Mouse (Mus musculus) right cerebral cortex, postnatal 25 days (tissue): ENCODE data around the gene Nxt1.

ENCODE experiments used
- DNase-seq: peaks from one replicate; pipeline ENCODE4 v3.0.0; 2022

Nxt1 gene

GRCm38 (mm10) chr2:148689444-148690140 lies 17.2 kb downstream of the Nxt1 start:
- no peak for DNase-seq

DNA sequence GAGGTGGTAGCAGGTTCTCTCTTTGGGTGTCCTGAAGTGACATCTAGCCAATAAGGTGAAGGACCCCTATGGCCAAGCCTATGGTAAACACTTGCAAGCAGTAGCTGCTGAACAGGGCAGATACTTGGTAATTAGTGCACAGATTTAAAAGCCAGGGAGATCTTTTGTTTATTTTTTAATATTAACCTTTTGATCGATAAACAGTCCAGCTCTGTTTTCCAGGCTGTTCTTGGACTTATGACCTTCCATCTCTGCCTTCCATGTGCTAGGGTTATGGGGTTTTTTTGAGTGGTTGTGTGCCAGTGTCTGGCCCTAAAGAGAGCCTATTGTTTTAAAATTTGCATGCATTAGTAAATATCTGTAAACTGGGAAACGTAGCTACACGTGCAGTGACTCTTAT lies 17.9 kb downstream of the Nxt1 start:
- DNase-seq = no peak

DNA sequence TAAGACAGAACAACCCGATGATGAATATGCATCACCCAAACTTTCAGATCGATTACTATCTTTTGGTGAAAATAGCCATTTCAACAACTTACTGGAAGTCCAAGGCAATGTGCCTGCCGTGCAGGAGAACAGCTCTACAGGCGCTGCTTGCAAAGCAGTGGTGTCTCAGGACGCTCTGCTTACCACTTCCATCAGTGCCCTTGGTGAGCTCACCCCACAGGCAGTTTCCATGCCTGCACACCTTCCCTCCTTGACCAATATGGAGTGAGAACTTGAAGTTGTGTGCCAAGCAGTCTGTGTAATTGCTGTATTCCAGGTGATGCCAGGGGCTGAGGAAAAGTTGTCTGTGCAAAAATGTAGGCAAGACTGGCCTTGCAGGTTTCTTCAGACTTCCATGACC lies 18.4 kb downstream of the Nxt1 start:
- no peak for DNase-seq

- no peak for DNase-seq
Observed at GRCm38 (mm10) chr2:148698571-148698970, 26.2 kb downstream of the Nxt1 start.

DNA sequence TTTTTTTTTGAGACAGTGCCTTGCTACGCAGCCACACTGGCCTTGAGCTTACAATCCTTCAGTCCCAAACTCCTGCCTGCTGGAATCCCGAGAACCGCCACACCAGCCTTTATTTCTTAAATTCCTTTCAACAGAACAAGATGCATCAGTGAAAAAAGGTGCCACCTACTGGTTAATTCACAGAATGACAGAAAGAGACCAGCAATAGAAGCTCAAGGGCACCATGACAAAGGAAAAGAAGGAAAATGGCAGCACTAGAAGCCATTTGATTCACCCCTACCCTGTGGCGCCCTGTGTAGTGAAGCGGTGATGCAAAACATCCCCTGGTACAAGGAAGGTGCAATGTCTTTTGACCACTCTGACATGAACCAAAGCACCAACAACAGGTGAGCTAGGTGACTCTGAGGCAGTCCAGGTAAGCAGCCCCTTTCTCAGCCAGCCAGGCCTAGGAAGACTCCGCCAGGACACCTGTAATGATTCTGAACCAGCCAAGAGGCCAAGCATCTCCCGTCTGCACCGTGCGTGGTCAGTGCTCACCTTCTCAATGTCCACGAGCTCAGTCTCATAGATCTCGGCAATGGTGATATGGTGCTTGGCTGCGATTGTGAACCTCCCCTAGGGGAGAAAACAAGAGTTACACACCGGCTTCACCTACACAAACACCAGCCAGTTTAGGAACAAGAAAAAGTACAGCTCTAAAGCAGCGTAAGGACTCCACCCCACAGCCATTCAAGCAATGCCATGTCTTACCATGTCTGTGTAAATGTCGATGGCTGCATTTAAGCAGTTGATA lies 34.2 kb downstream of the Nxt1 start:
- DNase-seq = no peak

GRCm38 (mm10) chr2:148707202-148707530 lies 34.8 kb downstream of the Nxt1 start:
- DNase-seq = no peak

DNA sequence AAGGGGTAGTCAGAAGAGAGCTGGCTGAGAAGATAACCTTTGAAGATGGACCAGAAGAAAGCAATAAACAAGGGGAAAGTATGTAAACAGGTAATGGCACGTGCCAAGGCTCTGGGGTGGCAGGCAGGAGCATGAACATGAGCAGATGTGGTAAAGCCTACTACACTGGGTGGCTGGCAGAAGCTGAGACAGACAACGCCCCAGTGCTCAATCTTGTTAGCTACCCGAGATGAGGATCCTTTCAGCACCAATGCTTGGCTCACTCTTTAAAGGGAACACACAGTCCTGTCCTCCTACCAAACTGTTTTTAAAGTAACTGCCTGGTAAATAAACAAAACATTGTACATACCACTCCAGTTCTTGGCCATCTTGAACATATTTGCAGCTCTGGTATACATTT lies 39.9 kb downstream of the Nxt1 start:
- no peak for DNase-seq

GRCm38 (mm10) chr2:148717072-148717471 lies 44.7 kb downstream of the Nxt1 start:
- DNase-seq = no peak

DNA sequence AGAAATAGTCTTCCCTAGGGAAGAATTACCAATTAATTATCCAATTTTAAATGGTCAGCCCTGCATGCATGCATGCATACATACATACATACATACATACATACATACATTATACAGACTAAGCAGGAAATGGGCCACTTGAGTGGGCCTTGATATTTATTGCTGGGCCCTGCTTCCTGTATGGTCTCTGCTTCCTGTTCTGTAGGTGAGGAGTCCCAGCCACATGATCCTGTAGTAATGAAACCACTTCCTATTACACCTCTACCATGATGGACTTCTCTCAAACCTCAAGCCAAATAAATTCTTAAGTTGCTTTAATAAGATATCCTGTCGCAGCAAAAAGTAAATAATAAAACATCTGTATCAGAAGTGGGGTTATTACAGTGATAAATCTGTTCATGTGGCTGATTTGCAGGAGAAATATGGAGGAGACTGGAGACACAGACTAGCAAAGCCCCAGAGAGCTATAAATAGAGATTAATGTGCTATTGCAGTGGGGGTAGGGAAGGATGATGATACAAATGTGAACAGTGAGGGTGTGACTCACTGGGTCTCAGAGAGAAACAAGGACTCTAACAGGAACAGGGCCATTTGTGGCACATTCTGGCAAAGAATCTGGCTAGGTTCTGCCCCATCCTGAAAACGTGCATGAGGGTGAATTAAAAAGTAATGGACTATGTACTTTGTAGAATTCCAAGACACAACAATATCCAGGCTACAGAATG lies 47.0 kb downstream of the Nxt1 start:
- no peak for DNase-seq
